Mouse (Mus musculus) c-Kit-positive CD71-positive TER-119-positive erythroid progenitor cells, embryonic 14.5 days (primary cell): ENCODE results near the gene Fam196b.

ENCODE experiments used
- DNase-seq: peaks from one replicate; pipeline ENCODE4 v3.0.0-alpha.2; 2013; ENCODE audit warnings: low spot score

Gene Fam196b

GRCm38 (mm10) chr11:34406309-34406708 lies 91.7 kb downstream of the Fam196b start:
- DNase-seq, result no peak

DNA sequence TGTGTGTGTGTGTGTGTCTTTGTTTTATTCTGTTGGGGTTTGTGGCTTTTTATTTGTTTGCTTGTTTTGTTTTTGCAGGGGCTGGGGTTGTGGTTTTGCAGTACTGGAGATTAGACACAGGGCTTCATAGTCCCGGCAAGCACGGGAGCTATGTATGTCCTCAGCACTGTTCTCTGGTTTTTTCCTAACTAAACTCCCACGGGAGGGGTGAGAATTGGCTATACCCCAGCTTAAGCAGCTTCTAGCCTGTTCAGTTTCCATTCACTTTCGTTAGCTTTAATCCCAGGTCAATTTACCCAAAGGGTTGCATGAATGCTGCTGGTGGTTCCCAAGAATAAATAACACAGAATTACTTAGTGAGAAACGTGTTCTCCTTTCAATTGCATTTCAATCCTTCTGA lies 92.2 kb downstream of the Fam196b start:
- no peak for DNase-seq

DNA sequence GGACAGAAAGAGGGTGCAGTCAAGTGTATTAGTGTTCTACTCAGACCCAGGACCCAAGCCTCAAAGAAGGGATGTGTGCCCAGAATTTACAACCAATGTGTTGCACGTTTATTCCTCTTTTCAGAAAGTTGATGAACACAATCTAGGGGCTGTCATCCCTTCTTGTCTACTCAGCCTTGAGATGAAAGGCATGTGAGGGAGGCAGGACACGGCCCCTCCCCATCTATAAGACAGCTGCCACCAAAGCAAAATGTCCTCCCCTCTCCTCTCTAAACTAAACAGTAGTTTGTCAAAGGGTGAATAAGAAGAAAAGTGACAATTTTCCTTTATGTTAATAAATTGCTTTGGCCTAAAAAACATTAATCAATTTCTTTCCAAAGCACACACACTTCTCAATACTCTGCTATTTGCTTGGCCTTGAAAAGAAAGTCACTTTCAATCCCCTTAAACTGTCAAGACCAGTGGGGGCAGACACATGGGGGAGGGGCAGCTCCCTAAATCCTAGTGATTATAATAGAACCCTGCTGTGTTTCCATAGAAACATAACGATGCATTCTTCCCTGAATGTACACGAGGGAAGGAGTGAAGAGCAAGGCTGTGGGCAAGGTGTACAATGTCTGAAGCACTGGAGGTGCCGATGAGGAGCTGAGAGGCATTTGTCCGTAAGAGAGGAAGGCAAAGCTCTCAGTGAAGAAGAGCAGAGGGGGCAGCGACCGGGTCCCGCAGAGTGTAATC lies 101.4 kb downstream of the Fam196b start:
- DNase-seq, result no peak

DNA sequence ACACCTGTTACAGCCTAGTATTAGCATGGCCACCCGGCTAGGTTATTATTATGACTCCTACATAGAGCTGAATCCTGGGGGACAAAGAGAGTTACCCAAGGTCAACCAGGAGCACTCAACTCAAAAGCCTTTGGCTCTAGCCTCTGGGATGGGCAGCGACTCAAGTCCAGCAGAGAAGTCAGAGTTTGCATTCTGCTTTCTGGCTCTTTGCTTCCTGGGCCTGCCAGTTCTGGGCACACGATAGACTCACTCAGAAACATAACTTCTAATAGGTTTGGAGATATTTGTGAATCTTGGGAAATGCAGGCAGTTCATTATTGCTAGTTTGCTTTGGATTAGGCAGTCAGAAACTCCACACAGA lies 102.0 kb downstream of the Fam196b start:
- no peak for DNase-seq

- no peak for DNase-seq
These were observed 106.4 kb downstream of the Fam196b start for GRCm38 (mm10) chr11:34421061-34421460.

- DNase-seq, result no peak
These were observed 109.9 kb downstream of the Fam196b start for GRCm38 (mm10) chr11:34424546-34424945.

GRCm38 (mm10) chr11:34427212-34427611 lies 112.6 kb downstream of the Fam196b start:
- DNase-seq, result no peak

DNA sequence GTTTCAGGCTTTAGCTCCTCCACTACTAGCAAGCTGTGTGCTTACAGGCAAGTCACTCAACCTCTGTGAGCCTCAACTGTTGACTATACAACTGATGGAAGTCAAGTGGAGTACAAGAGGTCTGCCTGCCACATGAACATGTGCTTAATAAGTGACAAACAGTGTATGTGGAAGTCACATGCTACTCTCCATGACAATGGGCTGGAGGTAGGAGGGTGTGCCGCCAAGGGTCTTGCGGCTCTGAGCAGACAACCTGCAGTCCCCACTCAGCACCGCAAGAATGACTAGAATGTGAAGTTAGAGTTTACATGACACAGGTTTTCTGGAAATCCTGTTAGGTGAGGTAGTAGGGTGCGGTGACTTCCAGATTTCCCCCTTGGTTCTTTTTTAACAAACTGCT lies 116.3 kb downstream of the Fam196b start:
- no peak for DNase-seq

DNA sequence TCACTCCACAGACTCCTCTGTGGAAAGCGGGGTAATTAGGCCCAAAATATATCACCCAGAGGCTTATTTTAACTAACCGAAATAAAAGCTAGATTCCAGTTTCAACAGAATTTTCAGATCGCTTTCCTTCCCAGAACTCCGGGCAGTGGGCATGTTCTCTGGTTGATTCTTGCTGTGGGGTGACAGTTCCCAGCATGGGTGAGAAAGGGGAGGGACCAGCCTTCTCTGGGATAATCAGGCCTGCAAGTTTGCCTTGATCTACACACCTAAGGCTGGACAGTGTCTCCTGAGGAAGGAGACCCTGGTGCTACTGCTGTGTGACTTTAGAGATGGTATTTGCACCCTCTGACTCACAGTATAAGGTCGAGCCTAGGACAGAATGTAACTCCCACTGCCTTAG lies 116.7 kb downstream of the Fam196b start:
- no peak for DNase-seq

DNA sequence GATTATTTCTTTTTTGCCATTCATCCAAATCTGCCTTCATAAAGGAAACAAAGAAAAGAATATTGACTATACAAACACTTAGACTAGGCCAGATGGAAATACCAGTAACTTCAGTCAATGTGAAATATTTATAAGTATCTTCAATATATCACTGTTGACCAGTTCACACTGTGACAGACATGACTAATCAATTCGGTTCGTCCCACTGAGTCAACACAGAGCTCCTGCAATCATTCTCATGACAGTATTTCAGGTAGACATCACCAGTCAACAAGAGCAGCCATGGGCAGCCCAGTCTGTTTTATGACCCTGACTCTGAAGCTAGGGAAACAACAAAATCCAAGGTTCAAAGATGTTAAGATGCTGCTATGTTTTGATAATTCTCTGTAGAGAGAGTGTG lies 117.4 kb downstream of the Fam196b start:
- DNase-seq, result no peak

DNA sequence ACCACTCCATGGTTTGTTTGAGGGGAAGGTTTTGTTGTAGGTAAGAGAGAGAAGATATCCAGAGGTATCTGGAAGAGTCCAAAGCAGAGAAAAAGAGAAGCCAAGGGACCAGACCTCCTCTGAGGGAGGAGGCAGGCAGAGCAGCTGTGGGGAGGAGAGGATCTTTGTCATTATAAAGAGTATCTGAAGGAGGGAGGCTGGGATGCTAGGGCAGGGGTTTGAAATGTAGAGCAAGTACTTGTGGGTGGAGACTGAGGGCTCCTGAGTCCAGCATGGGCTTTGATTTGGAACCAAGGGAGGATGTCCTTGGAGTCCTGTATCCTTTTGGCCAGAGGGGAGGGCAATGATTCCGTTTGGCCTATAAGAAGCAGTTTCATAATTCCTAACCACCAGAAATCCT lies 122.8 kb downstream of the Fam196b start:
- no peak for DNase-seq

DNA sequence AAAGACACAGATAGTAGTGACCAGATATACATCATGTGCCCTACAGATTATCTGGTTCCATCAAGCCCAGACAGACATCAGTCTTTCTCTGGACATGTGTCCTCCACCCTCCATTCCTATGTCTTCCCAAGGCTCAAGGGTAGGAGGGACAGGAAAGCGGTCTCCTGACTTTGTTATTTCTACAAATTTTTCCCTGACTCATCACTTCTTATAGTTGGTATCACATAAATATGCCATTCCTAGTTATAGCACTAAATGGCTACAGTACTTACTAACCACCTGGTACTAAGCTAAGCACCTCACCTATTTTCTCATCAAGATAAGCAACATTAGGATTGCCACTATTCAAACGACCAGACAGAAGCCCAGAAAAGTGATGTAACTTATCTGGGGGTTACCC lies 123.8 kb downstream of the Fam196b start:
- DNase-seq, result no peak

GRCm38 (mm10) chr11:34447891-34448290 lies 133.3 kb downstream of the Fam196b start:
- DNase-seq, result peak; percentile 30

- DNase-seq, result no peak
These were observed 135.3 kb downstream of the Fam196b start for GRCm38 (mm10) chr11:34449944-34450343.

GRCm38 (mm10) chr11:34467056-34467455 lies 152.4 kb downstream of the Fam196b start:
- no peak for DNase-seq

DNA sequence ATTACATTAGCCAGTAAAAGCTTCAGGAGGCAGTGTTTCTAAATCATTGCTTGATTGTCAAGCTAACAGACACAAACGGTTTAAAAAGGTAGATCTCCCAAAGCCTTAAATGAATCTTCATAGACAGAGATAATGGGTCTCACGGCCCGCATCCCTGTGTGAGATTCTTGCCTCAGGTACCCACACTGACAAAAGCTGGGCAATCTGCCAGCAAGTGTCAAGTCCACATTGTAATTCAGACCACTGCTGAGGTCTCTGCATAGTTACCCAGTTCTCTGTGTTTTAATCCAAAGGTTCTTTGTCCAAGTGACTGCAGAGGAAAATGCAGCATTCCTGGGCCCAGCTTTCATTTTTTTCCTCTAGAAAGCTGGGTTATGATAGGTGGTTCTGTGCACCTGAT lies 153.9 kb downstream of the Fam196b start:
- DNase-seq, result no peak

DNA sequence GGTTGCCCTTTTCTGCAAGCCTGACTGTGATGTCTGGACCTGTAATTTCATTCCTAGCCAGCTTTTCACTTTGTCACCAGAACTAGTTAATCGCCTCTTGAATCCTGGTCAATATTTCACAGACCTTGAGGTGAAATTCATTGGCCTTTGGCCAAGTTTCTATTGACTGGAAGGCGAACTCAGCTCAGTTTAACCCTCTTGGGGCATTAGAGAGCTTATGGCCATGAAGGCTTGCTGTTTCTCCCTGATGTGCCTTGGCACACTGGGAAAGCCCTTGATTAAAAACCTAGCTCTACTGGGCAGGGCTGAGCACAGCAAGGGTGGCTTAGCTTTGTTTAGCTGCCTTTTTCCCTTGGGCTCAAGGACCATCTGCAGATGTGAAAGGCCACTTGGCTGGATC lies 155.2 kb downstream of the Fam196b start:
- DNase-seq, result no peak
